Mouse (Mus musculus): ENCODE data around the gene Naa20.

Naa20 gene

DNA sequence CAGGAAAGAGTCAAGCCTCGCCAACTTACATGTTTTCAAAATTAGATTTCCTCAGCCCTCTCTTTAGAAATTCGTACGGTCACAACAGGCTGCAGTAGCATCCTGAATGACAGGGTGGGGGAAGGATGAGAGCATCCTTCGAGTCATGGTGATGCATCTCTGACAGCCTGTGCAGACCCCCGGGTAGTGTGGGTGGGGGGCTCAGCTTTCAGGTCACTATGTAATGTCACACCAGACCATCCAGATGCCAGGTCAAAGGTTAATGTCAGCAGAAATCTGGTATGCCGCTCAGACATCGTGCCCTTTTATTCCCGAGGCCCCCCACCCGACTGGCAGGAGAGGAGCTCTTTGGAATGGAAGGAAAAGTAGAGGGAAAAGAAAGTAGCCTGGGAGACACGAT, 48.3 kb downstream of the Naa20 start:
- no peak for DNase-seq (ENCODE audit: low spot score)

DNA sequence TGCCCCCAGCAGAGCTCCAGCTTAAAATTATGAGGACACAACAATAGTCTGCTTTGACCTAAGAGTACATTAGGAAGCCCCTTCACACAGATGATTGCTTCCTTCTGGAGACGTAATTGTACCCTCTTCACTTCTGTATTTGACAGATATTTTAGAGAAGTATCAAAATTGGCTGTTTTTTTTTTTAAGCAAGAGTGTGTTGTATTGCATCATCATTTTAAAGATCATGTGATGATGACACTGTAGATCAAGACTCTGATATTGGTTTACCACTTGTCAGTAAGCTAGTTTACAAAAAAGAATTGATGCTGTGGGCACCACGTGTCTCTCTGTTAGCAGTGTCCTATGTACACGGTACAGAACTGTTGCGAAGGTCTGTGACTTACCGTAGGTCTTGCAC, 50.8 kb downstream of the Naa20 start:
- DNase-seq (ENCODE audit: low spot score), result no peak

DNA sequence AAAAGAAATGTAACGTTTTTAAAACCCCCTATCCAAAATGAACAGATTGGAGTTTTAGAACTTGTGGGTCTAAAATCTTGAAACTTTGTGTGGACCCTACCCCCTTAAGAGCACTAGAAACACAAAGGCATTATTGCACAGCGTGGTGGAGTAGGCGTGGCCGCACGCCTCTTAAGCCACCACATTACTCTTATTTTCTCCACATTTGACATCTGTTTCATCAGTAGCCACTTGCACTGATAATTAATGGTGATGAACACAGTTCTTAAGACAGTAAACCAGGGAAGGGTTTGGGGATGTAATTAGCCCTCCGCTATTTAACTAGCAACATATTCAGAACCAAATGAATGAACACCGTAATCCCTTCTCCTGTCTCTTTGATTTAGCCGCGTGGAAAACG, 53.9 kb downstream of the Naa20 start:
- DNase-seq (ENCODE audit: low spot score), result no peak

DNA sequence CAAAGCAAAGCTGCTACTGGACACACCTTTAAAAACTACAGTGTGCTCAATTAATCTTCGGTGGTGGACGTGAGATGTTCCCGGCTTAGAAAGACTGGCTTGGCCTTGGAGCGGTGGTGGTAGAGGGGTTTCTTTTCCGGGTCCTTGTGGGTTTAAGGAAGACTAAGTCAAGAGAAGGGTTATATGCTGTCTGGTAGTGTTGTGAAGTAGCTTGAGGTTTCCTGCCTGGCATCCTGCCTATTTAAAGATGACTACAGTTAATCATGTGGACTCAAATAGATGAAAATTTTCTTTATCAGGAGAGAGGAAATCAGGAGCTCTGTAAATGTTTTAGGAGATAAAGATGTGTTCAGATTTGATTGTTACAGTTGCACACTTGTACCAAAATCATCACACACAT, 54.4 kb downstream of the Naa20 start:
- no peak for DNase-seq (ENCODE audit: low spot score)

DNA sequence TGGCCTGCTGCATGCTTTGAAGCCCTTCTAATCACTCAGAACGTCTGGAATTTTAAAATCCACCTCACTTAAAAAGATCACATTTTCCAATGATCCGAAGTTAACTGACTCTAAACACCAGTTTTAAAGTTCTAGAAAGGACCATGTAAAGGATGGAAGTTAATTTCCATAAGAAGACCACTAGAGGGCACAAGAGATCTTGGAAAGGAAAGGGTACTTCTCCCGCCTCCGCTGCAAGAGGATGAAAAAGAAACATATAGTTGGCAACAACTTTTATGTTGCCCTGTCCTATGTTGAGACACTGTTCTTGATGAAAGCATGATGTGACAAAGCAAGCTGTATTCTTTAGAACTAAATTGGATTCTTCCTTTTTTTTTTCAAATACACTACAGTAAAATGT, 55.6 kb downstream of the Naa20 start:
- no peak for DNase-seq (ENCODE audit: low spot score)

DNA sequence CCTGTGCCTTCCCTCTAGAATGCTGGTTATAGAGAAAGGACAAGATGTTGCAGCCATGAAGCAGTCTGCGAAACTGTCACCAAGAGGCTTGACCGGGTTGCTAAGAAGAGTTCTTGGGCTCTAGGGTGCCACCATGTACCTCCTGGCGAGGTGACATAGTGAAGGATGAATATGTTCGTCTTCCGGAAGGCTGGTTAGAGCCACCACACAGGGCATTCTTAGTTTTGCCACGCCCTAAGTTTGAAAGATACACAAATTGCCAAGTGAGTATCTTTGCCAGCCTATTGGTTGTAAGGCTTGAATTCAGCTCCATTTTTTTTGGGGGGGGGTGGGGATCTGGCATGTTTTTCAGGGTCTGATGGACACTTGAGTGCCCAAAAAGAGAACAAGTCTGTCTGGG, 56.2 kb downstream of the Naa20 start:
- no peak for DNase-seq (ENCODE audit: low spot score)

DNA sequence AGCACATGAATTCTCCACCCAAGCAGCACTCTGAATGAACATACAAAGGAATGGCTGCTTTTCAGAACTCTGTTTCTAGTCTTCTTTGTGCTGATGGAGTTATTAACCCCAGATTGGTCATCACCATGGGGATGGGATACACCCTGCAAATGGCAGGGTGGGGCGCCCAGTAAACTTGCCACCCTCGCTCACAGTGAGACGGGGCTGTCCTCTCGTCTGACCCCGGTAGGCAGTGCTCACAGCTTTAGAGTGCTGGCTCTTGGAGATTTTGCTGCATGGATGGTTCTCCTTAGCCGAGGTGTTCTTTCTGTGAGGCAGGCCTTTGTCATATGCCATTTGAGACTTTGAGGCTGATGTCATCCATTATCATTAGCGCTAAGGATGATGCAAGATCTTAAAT, 56.7 kb downstream of the Naa20 start:
- no peak for DNase-seq (ENCODE audit: low spot score)

DNA sequence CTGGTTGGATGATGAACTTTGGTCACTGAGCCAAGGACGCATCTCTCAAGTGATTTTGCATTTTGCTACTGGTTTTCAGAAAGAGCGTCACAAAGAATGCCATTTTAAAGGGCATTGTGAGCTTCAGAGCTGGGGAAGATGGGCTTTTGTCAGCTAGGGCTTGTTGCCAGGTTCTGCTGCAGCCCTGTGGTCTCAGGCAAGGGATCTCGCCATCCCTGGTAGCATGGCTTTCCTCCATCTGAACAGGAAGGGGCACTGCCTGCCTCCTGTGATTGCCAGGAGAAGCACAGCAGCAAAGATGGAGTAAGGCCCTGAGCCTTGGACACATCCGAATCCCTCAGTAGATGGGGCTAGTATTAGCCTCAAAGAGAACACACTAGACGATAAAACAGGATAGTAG, 60.0 kb downstream of the Naa20 start:
- DNase-seq (ENCODE audit: low spot score), result no peak

Measured in layer of hippocampus, adult 9-10 months (tissue).